Mouse (Mus musculus): ENCODE results near the gene Ska3. TPM values are rescaled to one million over a fixed set of nuclear protein-coding genes. Genes with fewer than 3 reads are reported as not detected.

The Ska3 gene
- 5.8 TPM in 2 replicates for polyA plus RNA-seq (2012)

DNA sequence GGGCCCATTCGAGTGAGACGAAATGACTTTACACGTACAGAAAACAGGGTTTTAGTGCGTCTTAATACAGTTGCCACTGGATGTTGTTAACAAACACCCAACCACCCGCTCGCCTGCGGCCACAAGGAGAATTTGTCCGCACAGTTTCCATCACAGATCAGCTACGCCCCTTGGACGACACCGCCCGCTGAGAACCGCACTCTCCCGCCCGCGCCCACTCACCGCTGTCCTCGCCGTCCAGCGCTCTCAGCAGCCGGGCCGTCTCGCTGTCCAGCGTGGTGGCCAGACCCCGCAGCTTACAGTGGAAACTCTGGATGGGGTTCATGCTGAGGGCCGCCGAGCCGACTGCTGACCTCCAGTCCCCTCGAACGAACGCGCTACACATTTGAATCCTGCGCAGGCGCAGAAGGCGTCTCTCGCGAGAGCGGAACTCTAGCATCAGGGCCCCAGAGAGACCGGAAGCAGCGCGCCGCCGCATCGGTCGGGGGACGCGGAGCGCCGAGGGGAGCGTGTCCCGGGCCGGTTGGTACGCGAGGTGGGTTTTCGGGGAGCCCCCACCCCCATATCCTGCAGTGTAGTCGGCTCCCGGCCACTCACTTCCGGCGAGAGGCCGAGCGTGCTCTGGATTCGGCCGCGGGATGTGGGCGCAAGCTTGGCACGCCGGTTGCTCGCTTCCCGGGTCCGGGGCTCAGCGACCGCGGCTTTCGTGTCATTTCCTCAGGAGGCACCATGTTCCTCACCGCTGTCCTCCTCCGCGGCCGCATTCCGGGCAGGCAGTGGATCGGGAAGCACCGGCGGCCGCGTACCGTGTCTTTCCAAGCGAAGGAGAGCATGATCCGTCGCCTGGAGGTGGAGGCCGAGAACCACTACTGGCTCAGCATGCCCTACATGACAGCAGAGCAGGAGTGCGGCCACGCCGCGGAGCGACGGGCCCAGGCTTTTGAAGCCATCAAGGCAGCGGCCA is at the start of gene Ska3, which contains the start of gene Mrpl57:
TSS of gene Ska3 (minus strand) at position 398 of the 964 bp plus-strand sequence.
TSS of gene Mrpl57 (plus strand) at position 447 of the 964 bp plus-strand sequence.

GRCm38 (mm10) chr14:57797991-57798931 is 27.7 kb downstream of the Ska3 start, which contains the start of gene Sap18:
Gene Sap18 (plus strand): TSS chr14:57798180.

DNA sequence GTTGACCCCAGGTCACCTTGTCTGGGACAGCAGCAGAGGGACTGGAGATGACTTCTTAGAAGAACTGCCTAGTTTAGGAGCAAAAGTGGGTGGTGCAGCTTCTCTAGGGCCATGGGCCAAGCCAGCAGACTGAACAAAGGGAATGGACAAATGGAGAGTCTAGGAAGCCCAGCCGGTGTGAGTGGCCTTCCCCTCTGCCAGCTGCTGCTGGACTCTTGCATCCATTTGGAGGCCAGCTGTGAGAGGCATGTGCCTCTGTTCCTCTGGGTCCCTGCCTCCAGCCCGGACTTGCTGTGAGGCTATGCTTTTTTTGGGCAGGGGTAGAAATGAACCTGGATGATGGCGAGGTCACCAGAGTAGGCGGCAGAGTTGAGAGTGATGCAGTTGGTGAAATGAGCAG is 67.7 kb downstream of the Ska3 start, which contains the start of gene Lats2:
TSS of gene Lats2 (minus strand) at position 152 of the 400 bp plus-strand sequence.

Other genes starting within 250 kb of the Ska3 start
- 8.5 and 9.7 TPM in 2 replicates for gene Xpo4, start 160.8 kb downstream of the Ska3 start, polyA plus RNA-seq (2012)
- gene Gm49361, start 80.1 kb downstream of the Ska3 start, polyA plus RNA-seq (2012) = not detected in 2 replicates
- gene Lats2, start 67.8 kb downstream of the Ska3 start, polyA plus RNA-seq (2012) = 16.7 and 18.8 TPM in 2 replicates
- 432 and 458 TPM in 2 replicates for gene Sap18, start 28.0 kb downstream of the Ska3 start, polyA plus RNA-seq (2012)
- gene Mrpl57, start within 50 bp of the Ska3 start, polyA plus RNA-seq (2012) = 217 and 236 TPM in 2 replicates
- 1.5 and 1.8 TPM in 2 replicates for gene Zdhhc20, start 64.1 kb upstream of the Ska3 start, polyA plus RNA-seq (2012)
- 54.2 and 65.9 TPM in 2 replicates for gene Micu2, start 173.1 kb upstream of the Ska3 start, polyA plus RNA-seq (2012)
- gene Fgf9, start 244.4 kb upstream of the Ska3 start, polyA plus RNA-seq (2012) = 0.02 TPM in 1 of 2 replicates, not detected in the other

Measured in megakaryocyte-erythroid progenitor cell, adult 5 weeks (primary cell).